11 mouse cellular contexts compared by ENCODE assay signal in genomic region chr5:103998739-103999138, GRCm38 (mm10). TPM values are rescaled to one million over a fixed set of nuclear protein-coding genes. Genes with fewer than 3 reads are reported as not detected.
DNase-seq lines count a peak whose midpoint lies in the region.
"Had no signal": no experiment of that assay in that cellular context is flagged by ENCODE, and none has a peak within 500 bp of the region (broad histone marks: within the 10 kb centered on the region; RNA-seq: fewer than 3 reads in every experiment).

No protein-coding gene starts in this region.

- intact Hi-C loops in heart, postnatal 36 days (cut with DNase I): loop anchor here (1.0 to 2.0 kb wide), 3 partner anchors 41 to 334 kb away; no protein-coding TSS in a partner anchor

- DNase-seq in lung, postnatal 36 days: peak; percentile 28
- DNase-seq in lung, postnatal 25 days (ENCODE audit: low spot score): no peak
- DNase-seq in adrenal gland, postnatal 10 days: peak; percentile 64
- DNase-seq in cerebellum, adult 9-10 months: peak; percentile 75
- DNase-seq in heart, postnatal 36 days: peak; percentile 40 to 56
- DNase-seq in kidney, postnatal 25 days: no peak
- DNase-seq in lung, postnatal 14 days: no peak
- DNase-seq in urinary bladder, adult 18-20 months (ENCODE audit: low spot score in 2 of 2): no peak

RNA-seq across cellular contexts. Expression of gene Hsd17b13, which starts 21.5 kb away (rescaled TPM):
- total RNA-seq in adrenal gland, postnatal 10 days (2021): 100 to 1,000 TPM in 1 of 2 experiments, 10 to 100 TPM in 1; 59.3 to 169 TPM
- total RNA-seq in heart, postnatal 36 days (2021): not detected
- total RNA-seq: hindbrain, postnatal 0 days; layer of hippocampus, adult 8-10 months; megakaryocyte, adult 5-6 weeks had no signal

RNA-seq across cellular contexts. Expression of gene Hsd17b11, which starts 23.0 kb away (rescaled TPM):
- total RNA-seq in adrenal gland, postnatal 10 days (2021): 10 to 100 TPM; 58.6 to 77.1 TPM
- total RNA-seq in heart, postnatal 36 days (2021): 10 to 100 TPM; 32.2 to 37.5 TPM

RNA-seq across cellular contexts. Expression of gene Nudt9, which starts 47.4 kb away (rescaled TPM):
- 10 to 100 TPM; 52.0 to 53.2 TPM for total RNA-seq in adrenal gland, postnatal 10 days (2021)
- 10 to 100 TPM; 53.7 to 55.6 TPM for total RNA-seq in heart, postnatal 36 days (2021)

Comparison
In these comparisons a context has a peak if more than half of its experiments do, and no peak if none do; other contexts are left out.
1. DNase-seq: peak in lung, postnatal 36 days (single experiment), adrenal gland, postnatal 10 days (single experiment), cerebellum, adult 9-10 months (single experiment) and heart, postnatal 36 days (2 of 2); none in lung, postnatal 25 days (single experiment), kidney, postnatal 25 days (0 of 2), lung, postnatal 14 days (single experiment) and urinary bladder, adult 18-20 months (0 of 2).
2. RNA of gene Hsd17b13, which starts 21.5 kb away (total RNA-seq): 59.3 to 169 TPM in adrenal gland, postnatal 10 days; not detected in heart, postnatal 36 days; every median in the first group is over 10 times any median in the second.